Mouse (Mus musculus) stomach, postnatal 0 days (tissue): ENCODE measurements around the gene Ank3.

Experiments used
- CTCF ChIP-seq: IDR thresholded peaks from 2 replicates; pipeline ENCODE4 v1.5.1; 2016; ENCODE audit warnings: antibody characterized with exemption, low read depth, mild to moderate bottlenecking, moderate library complexity
- EP300 ChIP-seq: optimal IDR thresholded peaks from 2 replicates; pipeline ENCODE3; 2016; ENCODE audit warnings: antibody characterized with exemption

- no peak for TF ChIP-seq CTCF
- TF ChIP-seq EP300: no peak
Measured at GRCm38 (mm10) chr10:69448174-69448573, 49.6 kb downstream of the Ank3 start.
